Mouse (Mus musculus) megakaryocyte-erythroid progenitor cell, adult 5-6 weeks (primary cell): ENCODE results near the gene Ptrh2. TPM values are rescaled to one million over a fixed set of nuclear protein-coding genes. Genes with fewer than 3 reads are reported as not detected.
"Not testable (repeated sequence)": the region's sequence is repeated elsewhere in the genome, so short reads cannot be mapped to it uniquely, and the experiment has no call there.

Experiments used
- ATAC-seq: replicated peaks from 2 replicates; pipeline ENCODE4 v1.8.0; 2016; ENCODE audit warnings: mild to moderate bottlenecking, inconsistent platforms; ENCODE audit not compliant: severe bottlenecking, poor library complexity, low FRiP score, low TSS enrichment
- total RNA-seq, 2 experiments: library from RNA; stranded (forward) in 1 of 2; stranded (reverse) in 1 of 2; fragments of 200-1000, 215-1000 nt in 1 of 2; fragments of >200 nt in 1 of 2; fragmentation: Nextera tagmentation in 1 of 2; gene quantifications; 2 replicates each; pipeline ENCODE4 v1.2.3; 2014 to 2017

Gene Ptrh2
- total RNA-seq, 2 experiments from 2014 or later = 28.9 to 39.3 TPM

- ATAC-seq = no peak
Observed at GRCm38 (mm10) chr11:86718369-86718768, 34.6 kb downstream of the Ptrh2 start.

DNA sequence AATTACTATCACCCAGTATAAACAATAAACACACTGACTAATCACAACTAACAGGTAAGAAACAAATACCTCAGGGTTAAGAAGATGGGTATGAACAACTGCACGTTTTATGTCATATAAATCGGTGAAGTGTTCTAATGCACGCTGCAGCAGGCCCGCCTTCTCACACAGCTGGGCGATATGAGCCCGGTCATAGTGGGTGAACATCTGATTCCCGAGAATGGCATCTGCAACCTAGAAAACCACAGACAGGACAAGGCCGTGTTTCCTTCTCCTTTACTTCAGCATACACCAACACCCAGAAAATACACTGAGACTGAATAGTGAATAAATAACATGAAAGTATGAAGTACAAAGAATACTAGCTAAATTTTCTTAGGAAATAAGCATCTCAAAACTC, 35.6 kb downstream of the Ptrh2 start:
- ATAC-seq = no peak

GRCm38 (mm10) chr11:86724004-86724403, 40.2 kb downstream of the Ptrh2 start:
- no peak for ATAC-seq

DNA sequence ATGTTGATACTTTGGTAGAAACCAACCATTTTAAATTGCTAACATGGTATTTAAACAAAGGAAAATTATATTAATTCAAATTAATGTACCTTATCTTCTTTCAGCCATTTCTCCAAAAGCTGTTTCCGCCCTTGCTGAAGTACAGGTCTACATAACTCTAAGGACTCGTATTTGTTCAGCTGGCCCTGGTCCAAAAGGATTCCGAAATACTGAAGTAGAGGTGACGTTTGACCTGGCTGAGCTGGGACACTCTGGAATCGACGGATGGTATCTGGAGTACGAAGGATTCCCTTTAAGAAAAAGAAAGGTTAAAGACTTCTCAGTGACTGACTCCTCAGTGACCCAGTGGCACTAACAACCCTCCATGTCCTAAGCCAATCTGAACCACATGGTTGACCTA, 41.2 kb downstream of the Ptrh2 start:
- ATAC-seq = no peak

DNA sequence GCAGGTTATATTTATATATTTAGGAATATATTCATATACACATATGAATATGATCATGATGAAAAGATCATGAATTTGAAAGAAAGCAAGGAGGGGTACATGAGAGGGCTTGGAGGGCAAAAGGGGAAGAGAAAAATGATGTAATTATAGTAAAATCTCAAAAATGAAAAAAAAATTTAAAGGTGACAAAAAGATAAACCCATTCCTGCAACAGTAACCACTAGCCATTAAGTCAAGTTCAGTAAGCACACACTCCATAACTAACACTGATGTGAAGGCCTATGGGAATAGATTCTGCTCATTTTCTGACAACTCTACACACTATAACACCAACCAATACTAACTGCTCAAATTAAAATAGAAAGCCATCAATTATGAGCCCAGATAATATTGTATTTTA, 41.8 kb downstream of the Ptrh2 start:
- ATAC-seq = no peak

- no peak for ATAC-seq
Observed at GRCm38 (mm10) chr11:86731443-86731842, 47.7 kb downstream of the Ptrh2 start.

- no peak for ATAC-seq
Observed at GRCm38 (mm10) chr11:86734241-86734939, 50.6 kb downstream of the Ptrh2 start.

- ATAC-seq = no peak
Observed at GRCm38 (mm10) chr11:86734993-86735392, 51.2 kb downstream of the Ptrh2 start.

DNA sequence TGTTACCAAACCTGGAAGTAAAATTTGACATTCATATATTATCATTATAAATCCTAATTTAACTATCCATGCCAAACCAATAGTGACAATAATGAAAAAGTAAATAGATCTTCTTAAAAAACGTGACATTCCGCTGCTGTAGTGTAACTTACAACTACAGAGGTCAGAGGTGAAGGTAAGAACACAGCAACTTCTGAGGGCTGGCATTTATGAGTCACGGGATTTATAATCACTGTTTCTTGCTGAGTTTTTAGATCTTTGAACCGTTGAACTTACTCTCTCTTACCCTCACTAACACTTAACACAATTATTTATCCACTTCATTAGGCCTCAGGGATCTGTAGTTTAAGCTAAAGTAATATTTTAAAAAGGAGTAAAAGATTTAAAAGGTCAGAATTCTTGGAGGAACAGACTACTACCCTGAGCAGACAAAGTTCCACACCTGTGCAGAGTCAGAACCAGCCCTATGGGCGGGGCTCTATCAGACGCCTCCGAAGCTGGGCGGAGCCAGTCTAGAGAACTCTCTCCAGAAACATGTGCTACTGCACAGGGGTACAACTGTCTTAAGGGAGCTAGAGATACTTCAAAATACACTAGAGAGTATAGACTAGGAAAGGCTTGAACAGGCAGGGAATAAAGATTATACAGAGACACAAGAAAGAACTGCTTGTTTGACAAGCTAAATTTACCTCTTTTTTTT, 53.7 kb downstream of the Ptrh2 start:
- ATAC-seq = peak; percentile 78

DNA sequence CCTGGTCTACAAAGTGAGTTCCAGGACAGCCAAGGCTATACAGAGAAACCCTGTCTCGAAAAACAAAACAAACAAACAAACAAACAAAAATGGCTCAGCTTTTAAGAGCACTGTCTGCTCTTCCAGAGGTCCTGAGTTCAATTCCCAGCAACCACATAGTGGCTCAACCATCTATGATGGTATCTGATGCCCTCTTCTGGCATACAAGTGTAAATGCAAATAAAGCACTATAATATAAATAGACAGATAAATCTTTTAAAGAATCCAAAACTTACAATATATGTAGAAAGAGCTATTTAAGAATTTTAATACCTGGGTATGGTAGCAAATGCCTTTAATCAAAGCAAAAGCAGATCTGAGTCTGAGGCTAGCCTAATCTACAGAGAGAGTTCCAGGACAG, 54.5 kb downstream of the Ptrh2 start:
- ATAC-seq = not testable (repeated sequence)

DNA sequence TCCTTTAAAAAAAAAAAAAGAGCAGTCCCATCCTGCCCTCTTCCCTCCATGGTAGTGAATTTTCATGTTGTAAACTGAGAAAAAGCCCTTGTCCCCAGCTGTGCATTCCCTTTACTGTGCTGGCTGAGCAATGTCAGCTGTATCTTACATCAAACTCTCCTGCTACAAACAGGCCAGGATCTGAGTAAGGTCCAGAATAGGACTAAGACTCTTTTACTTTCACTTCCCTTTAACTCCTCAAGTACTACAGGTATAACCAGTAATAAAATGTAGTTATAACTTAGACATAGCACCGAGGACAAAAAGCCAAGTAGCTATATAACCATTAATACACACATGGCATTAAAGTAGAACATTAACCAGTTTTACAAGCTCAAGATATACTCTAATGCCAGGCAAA, 55.2 kb downstream of the Ptrh2 start:
- ATAC-seq = no peak

- ATAC-seq = no peak
Observed at GRCm38 (mm10) chr11:86739470-86739869, 55.7 kb downstream of the Ptrh2 start.

DNA sequence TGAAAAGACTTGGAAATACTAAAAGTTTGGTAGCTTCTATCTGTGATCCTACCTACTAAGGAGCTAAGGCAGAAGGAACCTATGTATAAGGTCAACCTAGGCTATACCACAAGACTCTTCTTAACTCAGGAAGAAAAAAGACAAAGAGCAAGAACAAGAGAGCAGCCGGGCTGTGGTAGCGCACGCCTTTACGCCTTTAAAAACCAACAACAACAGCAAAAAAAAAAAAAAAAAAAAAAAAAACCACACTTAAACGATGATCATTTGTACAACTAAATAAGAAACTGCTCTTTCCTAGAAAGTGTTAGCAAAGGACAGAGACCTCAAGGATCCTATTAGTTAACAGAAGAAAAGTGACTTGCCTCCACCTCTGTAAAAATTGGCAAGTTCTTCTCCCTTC, 57.7 kb downstream of the Ptrh2 start:
- ATAC-seq = no peak

Other genes with a start within 250 kb of the Ptrh2 start
- 6.9 and 11.3 TPM in 2 replicates for gene Rnft1, start 199.3 kb upstream of the Ptrh2 start, total RNA-seq (2014; fragmentation: Nextera tagmentation)
- gene Rnft1, start 199.3 kb upstream of the Ptrh2 start, total RNA-seq (2017) = 8.4 and 13.1 TPM in 2 replicates
- 45.2 and 49.5 TPM in 2 replicates for gene Rps6kb1, start 139.2 kb upstream of the Ptrh2 start, total RNA-seq (2014; fragmentation: Nextera tagmentation)
- gene Rps6kb1, start 139.2 kb upstream of the Ptrh2 start, total RNA-seq (2017) = 45.4 and 52.7 TPM in 2 replicates
- 17.5 and 20.8 TPM in 2 replicates for gene Tubd1, start 139.0 kb upstream of the Ptrh2 start, total RNA-seq (2014; fragmentation: Nextera tagmentation)
- 13.7 and 20.5 TPM in 2 replicates for gene Tubd1, start 139.0 kb upstream of the Ptrh2 start, total RNA-seq (2017)
- gene Vmp1, start 149 bp upstream of the Ptrh2 start, total RNA-seq (2014; fragmentation: Nextera tagmentation) = 91.2 and 111 TPM in 2 replicates
- 105 and 148 TPM in 2 replicates for gene Vmp1, start 149 bp upstream of the Ptrh2 start, total RNA-seq (2017)
- 122 and 228 TPM in 2 replicates for gene Cltc, start 73.6 kb downstream of the Ptrh2 start, total RNA-seq (2014; fragmentation: Nextera tagmentation)
- gene Cltc, start 73.6 kb downstream of the Ptrh2 start, total RNA-seq (2017) = 193 and 195 TPM in 2 replicates
- gene Dhx40, start 123.8 kb downstream of the Ptrh2 start, total RNA-seq (2014; fragmentation: Nextera tagmentation) = 14.4 and 15.2 TPM in 2 replicates
- gene Dhx40, start 123.8 kb downstream of the Ptrh2 start, total RNA-seq (2017) = 26.2 and 26.7 TPM in 2 replicates